Mouse (Mus musculus): Measurements from ENCODE around the gene Gon7. TPM values are rescaled to one million over a fixed set of nuclear protein-coding genes. Genes with fewer than 3 reads are reported as not detected.

Gene Gon7
- polyA plus RNA-seq, 1 experiment from 2014 or later = 34.9 TPM

DNA sequence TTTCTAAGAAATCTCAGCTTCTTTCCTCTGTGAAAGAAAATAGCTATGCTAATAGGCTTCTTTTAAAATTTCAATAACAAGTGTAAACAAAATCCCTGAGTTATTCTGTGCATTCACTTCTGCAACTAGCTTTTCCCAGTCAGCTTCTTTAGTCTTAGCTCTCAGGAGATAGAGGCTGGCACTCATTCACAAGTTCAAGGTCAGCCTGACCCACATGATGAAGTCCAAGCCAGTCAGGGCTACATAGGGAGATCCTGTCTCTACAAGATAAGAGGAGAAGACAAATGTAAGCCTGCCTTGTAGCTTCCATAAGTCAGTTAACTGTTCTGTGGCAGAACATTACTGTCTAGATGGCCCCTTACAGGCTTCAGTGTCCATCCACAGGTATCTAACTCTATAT lies 6.1 kb upstream of the Gon7 start:
- no peaks in the 10 kb centered on the region for H3K9me3 ChIP-seq
- H3K4me1 ChIP-seq = peaks cover 16% of the 10 kb centered on the region
- no peak overlapping the region for H3K9ac ChIP-seq
- no peak overlapping the region for H3K27ac ChIP-seq
- no peak for ATAC-seq (ENCODE audit: low FRiP score, low read depth)
- no peak overlapping the region for H3K4me3 ChIP-seq
- peaks cover 53% of the 10 kb centered on the region for H3K36me3 ChIP-seq
- H3K27me3 ChIP-seq = no peaks in the 10 kb centered on the region
- no peak overlapping the region for H3K4me2 ChIP-seq (replicated peaks)

DNA sequence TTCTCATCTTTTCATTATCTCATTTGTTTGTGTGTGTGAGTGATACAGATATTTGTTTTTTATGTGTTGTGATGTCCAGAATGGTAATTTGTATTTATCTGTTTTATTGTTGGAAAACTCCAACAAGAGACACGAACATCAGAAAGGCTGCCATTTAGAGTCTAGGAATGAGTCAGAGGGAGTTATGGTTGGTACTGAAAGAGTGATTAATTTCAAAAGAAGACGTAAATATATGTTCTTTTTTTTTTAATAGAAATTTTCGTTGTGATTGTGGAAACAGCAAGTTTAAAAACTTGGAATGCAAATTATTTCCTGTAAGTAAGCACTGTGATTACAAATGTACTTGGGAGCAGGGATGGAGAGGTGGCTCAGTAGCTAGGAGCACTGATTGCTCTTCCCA lies 4.1 kb upstream of the Gon7 start:
- H3K4me1 ChIP-seq = peaks cover 21% of the 10 kb centered on the region
- 87% methylated on average over 3 of the region's 3 CpGs for WGBS

DNA sequence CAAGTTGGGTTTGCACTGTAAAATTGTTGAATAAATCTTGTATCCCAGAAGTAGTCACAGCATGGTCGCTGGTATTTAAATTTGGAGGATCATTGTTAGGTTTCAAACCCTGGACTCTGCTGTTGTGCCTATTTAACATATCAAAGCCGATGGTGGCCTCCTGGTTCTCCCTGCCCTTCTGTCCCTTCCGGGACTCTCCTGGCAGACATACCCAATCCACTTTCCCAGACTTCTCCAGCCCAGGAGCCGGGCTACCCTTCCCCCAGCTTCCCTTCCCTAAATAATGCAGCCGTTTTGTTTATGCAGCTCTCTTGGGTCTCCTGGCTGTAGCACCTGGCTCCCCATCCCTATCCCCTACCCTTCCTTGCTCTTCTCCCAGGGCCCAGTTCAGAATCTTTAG lies 1.3 kb upstream of the Gon7 start:
- 3% methylated on average over 5 of the region's 5 CpGs for WGBS
- Histone ChIP-seq H3K36me3 (peaks cover 16% of the 10 kb centered on the region), H3K4me1 (peaks cover 27% of the 10 kb centered on the region), H3K4me2 (replicated peaks) (peak overlapping the region; percentile 90), H3K9ac (peak overlapping the region; percentile 87), H3K4me3 (peak overlapping the region; percentile 90), H3K27me3 (no peaks in the 10 kb centered on the region), H3K27ac (no peak overlapping the region), H3K9me3 (no peaks in the 10 kb centered on the region)
- ATAC-seq (ENCODE audit: low FRiP score, low read depth) = no peak

More for the DNA sequence above, 4.1 kb upstream of the Gon7 start:
- Histone ChIP-seq H3K9me3 (no peaks in the 10 kb centered on the region), H3K4me3 (no peak overlapping the region), H3K4me2 (replicated peaks) (no peak overlapping the region), H3K27ac (no peak overlapping the region), H3K9ac (no peak overlapping the region), H3K36me3 (peaks cover 35% of the 10 kb centered on the region), H3K27me3 (no peaks in the 10 kb centered on the region)
- no peak for ATAC-seq (ENCODE audit: low FRiP score, low read depth)

DNA sequence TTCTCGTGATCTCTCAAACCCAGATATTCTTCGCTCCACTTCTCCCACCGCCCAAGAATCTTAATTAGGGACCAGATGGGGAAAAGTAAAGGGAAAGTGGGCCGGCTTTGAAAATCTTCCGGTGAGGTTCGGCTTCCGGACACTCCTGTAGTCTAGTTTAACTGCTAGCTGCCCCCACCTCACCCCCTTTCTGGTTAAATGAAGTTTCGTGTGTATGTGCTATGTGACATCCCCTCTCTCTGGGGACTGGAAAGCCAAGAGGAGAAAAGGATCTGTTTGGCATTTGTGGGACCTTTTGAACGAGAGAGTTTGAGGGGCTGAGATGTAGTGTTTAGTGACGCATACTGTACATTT lies 777 bp upstream of the Gon7 start, which contains the start of gene Gm20604:
TSS of gene Gm20604 (minus strand) at position 270 of the 354 bp plus-strand sequence.
- H3K4me1 ChIP-seq = peaks cover 27% of the 10 kb centered on the region
- H3K27me3 ChIP-seq = no peaks in the 10 kb centered on the region
- peak within 1 kb of the TSS; percentile 83 for H3K27ac ChIP-seq
- peak within 1 kb of the TSS; percentile 90 for H3K4me2 ChIP-seq (replicated peaks)
- under 1% methylated on average over 10 of the region's 10 CpGs for WGBS
- peak within 1 kb of the TSS; percentile 90 for H3K4me3 ChIP-seq
- peak within 1 kb of the TSS; percentile 87 for H3K9ac ChIP-seq
- ATAC-seq (ENCODE audit: low FRiP score, low read depth) = no peak
- peaks cover 16% of the 10 kb centered on the region for H3K36me3 ChIP-seq
- no peaks in the 10 kb centered on the region for H3K9me3 ChIP-seq

DNA sequence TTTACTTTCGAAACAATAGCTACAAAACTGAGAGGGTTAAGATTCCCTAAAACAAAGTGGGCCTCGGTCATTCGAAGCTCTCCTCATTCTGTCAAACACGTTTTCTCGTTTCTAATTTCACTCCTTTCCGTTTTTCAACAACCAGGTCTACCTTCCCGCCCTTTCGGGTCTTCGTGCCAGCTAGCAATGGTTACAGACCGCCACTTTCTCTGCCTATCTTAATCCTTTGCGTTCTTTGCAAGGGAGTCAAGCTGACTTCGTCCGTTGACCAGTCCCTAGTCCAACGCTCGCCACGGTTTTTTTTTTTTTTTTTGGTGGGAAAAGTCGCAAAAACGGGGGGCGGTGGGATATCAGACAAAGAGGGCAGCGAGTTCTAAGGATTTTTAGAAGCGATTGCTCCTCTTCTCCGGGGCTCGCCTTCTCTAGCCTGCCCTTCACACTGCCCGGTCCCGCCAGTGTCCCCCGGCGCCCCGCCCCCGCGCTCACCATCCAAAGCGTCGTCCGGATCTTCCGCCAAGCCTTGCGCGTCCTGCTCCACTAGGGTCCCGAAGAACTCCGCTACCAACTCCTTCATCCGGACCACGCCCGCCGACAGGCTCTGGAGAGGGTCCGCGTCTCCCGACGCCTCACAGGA lies 431 bp downstream of the Gon7 start:
- Histone ChIP-seq H3K36me3 (peaks cover 8% of the 10 kb centered on the region), H3K27ac (peak overlapping the region; percentile 83), H3K4me2 (replicated peaks) (peak overlapping the region; percentile 72), H3K9ac (peak overlapping the region; percentile 83), H3K4me3 (peak overlapping the region; percentile 90), H3K27me3 (no peaks in the 10 kb centered on the region), H3K4me1 (peaks cover 27% of the 10 kb centered on the region), H3K9me3 (no peaks in the 10 kb centered on the region)
- WGBS = under 1% methylated on average over 46 of the region's 46 CpGs
- peak; percentile 86; the same call in 1 of the 2 replicates for ATAC-seq (ENCODE audit: low FRiP score, low read depth)

DNA sequence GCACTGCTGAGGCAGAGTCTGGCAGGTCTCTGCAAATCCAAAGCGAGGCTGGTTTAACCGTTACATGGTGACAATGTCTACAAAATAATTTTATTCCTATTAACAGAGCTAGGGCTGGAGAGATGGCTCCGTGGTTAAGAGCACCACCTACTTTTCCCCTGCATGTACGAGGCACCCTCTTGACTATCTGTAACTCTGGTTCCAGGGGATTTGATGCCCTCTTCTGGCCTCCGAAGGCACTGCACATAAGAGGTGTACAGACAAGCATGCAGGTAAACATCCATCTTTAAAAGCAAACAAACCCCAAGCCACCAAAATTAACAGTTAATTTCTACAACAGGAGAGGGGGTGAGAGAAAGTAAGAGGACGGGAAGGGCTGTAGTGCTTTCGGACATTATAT lies 1.3 kb downstream of the Gon7 start:
- Histone ChIP-seq H3K9me3 (no peaks in the 10 kb centered on the region), H3K27ac (no peak overlapping the region), H3K36me3 (peaks cover 7% of the 10 kb centered on the region), H3K4me1 (peaks cover 27% of the 10 kb centered on the region), H3K9ac (peak overlapping the region; percentile 83; the same call in 1 of the 2 replicates), H3K4me2 (replicated peaks) (peak overlapping the region; percentile 72), H3K4me3 (peak overlapping the region; percentile 90), H3K27me3 (no peaks in the 10 kb centered on the region)
- ATAC-seq (ENCODE audit: low FRiP score, low read depth) = no peak
- 81% methylated on average over 7 of the region's 7 CpGs for WGBS

DNA sequence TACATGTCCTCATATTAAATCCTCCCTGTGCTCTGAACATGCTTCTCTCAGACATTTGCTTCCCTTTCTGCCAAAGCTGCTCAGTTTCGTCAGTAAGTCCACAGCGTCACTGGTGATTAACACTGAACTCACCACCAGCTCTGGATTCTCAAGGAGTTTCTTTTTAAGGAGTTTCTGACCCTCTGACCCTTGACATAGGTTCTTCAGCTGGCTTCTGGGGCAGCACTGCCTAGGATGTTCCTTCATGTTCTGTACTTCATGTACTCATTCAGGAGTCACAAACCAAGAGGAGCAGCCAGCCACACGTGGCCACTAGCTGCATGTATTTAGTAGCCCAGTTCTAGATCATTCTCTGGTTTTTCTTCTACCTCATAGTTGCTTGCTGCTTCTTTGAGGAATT lies 9.3 kb downstream of the Gon7 start:
- H3K27ac ChIP-seq = no peak overlapping the region
- no peak for ATAC-seq (ENCODE audit: low FRiP score, low read depth)
- 89% methylated on average over 3 of the region's 3 CpGs for WGBS

DNA sequence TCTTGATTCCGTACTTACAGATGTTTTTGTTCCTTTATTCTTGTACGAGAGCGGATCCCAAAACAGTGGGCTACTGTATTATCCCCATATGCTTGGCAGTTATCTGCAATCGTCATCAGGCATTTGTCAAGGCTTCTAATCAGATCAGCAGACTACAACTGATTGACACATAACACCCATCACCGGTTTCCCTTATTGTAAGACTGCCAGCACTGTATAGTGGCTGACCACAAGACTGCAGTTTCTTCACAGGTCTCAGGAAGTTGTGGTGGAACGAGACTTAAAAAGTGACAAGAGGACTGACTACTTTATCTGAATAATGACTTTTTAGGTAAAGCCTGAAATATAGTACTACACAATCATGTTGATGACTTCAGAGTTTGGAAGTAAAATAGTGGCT lies 12.8 kb downstream of the Gon7 start:
- no peak for ATAC-seq (ENCODE audit: low FRiP score, low read depth)
- Histone ChIP-seq H3K27me3 (no peaks in the 10 kb centered on the region), H3K4me2 (replicated peaks) (peak overlapping the region; percentile 78), H3K4me3 (peak overlapping the region; percentile 81; the same call in 1 of the 2 replicates), H3K4me1 (peaks cover 20% of the 10 kb centered on the region), H3K36me3 (peaks cover 18% of the 10 kb centered on the region), H3K9me3 (no peaks in the 10 kb centered on the region), H3K27ac (no peak overlapping the region), H3K9ac (peak overlapping the region; percentile 91; the same call in 1 of the 2 replicates)
- WGBS = 64% methylated on average over 6 of the region's 6 CpGs

More for the DNA sequence above, 9.3 kb downstream of the Gon7 start:
- no peak overlapping the region for H3K4me2 ChIP-seq (replicated peaks)
- peaks cover 10% of the 10 kb centered on the region for H3K4me1 ChIP-seq
- H3K9ac ChIP-seq = no peak overlapping the region
- peaks cover 13% of the 10 kb centered on the region for H3K36me3 ChIP-seq
- no peaks in the 10 kb centered on the region for H3K27me3 ChIP-seq
- H3K4me3 ChIP-seq = no peak overlapping the region
- H3K9me3 ChIP-seq = no peaks in the 10 kb centered on the region

DNA sequence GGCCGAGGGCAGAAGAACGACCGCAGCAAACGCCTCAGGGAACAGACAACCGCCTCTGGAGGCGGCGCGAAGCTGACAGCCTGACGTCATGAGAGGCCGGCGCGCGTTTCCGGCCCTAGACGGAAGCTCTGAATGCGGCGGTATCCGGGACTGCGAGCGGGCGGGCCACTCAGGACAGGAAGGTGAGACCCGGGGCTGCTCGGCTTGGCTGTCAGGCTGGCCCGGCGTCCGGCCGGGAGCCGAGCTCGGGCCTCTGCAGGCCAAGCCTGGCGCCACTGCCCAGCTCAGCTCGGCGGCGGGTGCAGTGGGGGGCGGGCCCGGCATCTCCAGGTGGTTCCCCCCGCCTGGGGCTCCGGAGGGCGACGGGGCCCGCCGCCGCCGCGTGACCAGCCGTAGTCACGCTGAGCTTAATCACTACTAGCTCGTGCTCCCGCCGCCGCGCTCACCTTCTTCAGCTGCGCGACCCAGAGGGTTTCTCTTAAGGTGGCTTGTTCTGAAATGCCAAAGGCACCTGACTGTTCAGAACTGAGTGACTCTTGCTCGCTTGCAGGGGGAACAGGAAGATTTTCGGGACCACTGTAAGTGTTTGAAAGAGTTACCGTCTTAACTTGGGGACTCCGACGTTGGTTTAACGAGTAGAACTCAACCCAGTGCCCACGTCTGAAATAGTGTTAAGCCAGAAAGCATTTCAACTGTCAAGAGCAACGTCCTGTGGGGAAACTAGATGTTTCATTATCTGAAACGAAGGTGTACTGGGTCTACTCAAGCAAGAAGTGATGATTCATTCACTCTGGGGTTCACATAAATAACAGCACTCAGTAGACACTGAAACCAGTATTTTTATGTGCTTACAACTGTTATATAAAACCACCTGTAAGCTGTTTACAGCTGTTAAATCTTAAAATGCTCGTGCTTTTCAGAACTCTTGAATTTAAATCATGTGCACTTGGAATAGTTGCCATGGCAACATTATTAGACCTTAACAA lies 13.7 kb downstream of the Gon7 start, which contains the start of the genes Moap1 and Tmem251:
TSS of gene Moap1 (minus strand) at position 73 of the 986 bp plus-strand sequence.
TSS of gene Tmem251 (plus strand) at position 174 of the 986 bp plus-strand sequence.
- H3K9ac ChIP-seq = peak within 1 kb of the TSS; percentile 91
- H3K27ac ChIP-seq = peak within 1 kb of the TSS; percentile 85
- H3K9me3 ChIP-seq = no peaks in the 10 kb centered on the region
- WGBS = under 1% methylated on average over 58 of the region's 63 CpGs
- peaks cover 13% of the 10 kb centered on the region for H3K36me3 ChIP-seq
- peaks cover 20% of the 10 kb centered on the region for H3K4me1 ChIP-seq
- peak within 1 kb of the TSS; percentile 81 for H3K4me3 ChIP-seq
- ATAC-seq (ENCODE audit: low FRiP score, low read depth) = peak; percentile 97
- peak within 1 kb of the TSS; percentile 78 for H3K4me2 ChIP-seq (replicated peaks)
- H3K27me3 ChIP-seq = no peaks in the 10 kb centered on the region

DNA sequence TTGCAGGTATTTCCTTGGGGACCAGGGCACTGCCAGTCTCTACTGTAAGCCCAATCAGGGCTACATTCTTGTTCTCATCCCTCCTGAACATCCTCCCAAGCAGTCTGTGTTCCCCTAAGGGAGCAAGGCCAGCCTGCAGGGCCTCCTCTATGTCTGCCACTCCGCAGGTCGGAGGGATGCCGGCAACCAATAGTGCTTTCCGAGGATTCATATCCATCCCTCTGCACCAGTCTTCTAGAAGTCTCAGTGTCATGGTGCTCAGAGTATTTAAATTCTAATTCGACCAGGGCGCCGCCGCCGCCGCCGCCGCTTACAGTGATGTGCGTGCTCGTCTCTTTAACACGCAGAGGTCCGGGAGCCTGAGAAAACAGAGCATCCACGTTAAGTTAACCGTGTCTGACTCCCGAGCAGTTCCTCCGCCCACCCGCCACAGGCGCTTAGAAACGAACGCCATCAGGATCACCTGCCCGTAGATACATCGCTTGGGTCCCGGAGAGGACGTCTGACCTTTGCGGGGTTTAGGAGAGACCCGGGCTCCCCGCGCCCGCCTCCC lies 14.5 kb downstream of the Gon7 start:
- H3K4me1 ChIP-seq = peaks cover 20% of the 10 kb centered on the region
- peaks cover 6% of the 10 kb centered on the region for H3K36me3 ChIP-seq
- H3K9me3 ChIP-seq = no peaks in the 10 kb centered on the region
- H3K9ac ChIP-seq = peak overlapping the region; percentile 91
- no peaks in the 10 kb centered on the region for H3K27me3 ChIP-seq
- peak overlapping the region; percentile 78 for H3K4me2 ChIP-seq (replicated peaks)
- ATAC-seq (ENCODE audit: low FRiP score, low read depth) = peak; percentile 52; the same call in 1 of the 2 replicates
- H3K4me3 ChIP-seq = peak overlapping the region; percentile 81
- H3K27ac ChIP-seq = peak overlapping the region; percentile 85
- under 1% methylated on average over 33 of the region's 33 CpGs for WGBS

DNA sequence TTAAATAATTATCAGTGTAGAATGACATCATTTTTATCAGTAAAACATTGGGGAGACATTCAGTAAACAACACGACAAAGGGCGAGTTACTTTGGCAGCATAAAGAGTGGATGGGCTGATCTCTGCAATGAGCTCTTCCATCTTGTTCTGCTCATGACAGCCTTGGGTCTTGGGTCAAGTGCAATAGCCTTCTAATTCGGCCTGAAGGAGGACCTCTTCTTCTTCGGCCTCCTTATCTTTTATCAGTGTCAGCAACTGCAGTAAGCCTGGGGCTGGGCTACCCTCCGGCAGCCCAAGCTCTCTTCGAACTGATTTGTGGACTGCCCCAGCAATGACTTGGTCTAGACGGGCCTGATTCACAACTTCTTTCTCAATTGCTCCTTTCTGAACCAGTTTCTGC lies 15.5 kb downstream of the Gon7 start:
- H3K4me3 ChIP-seq = no peak overlapping the region
- H3K27me3 ChIP-seq = no peaks in the 10 kb centered on the region
- ATAC-seq (ENCODE audit: low FRiP score, low read depth) = no peak
- H3K27ac ChIP-seq = no peak overlapping the region
- no peaks in the 10 kb centered on the region for H3K9me3 ChIP-seq
- H3K4me2 ChIP-seq (replicated peaks) = 0 out of 2 replicates have a peak overlapping the region, but pooled peaks have one; percentile 78
- peaks cover 5% of the 10 kb centered on the region for H3K36me3 ChIP-seq
- peaks cover 20% of the 10 kb centered on the region for H3K4me1 ChIP-seq
- 85% methylated on average over 7 of the region's 7 CpGs for WGBS
- H3K9ac ChIP-seq = no peak overlapping the region

DNA sequence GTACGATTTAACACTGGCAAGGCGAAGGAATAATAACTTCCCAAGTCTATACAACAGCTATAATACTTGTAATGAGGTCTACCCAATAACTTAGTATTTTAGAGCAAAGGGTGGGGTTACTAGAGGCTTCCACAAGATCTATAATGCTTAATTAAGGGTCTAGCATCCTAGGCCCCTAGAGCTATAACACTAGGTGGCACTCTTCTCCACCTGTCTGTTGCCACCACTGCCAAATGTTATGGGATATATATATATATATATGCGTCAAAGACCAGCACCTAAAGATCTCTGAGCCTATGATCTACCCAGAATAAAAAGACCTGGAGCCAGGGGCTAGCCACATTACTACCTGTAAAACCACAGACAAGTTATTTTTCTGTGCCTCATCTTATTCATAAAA lies 17.3 kb downstream of the Gon7 start:
- H3K4me1 ChIP-seq = peaks cover 20% of the 10 kb centered on the region
- 64% methylated on average over 3 of the region's 3 CpGs for WGBS
- H3K4me2 ChIP-seq (replicated peaks) = no peak overlapping the region
- no peak overlapping the region for H3K27ac ChIP-seq
- H3K36me3 ChIP-seq = peaks cover 5% of the 10 kb centered on the region
- ATAC-seq (ENCODE audit: low FRiP score, low read depth) = no peak
- no peaks in the 10 kb centered on the region for H3K9me3 ChIP-seq
- no peak overlapping the region for H3K9ac ChIP-seq
- H3K4me3 ChIP-seq = no peak overlapping the region
- no peaks in the 10 kb centered on the region for H3K27me3 ChIP-seq
